Mouse (Mus musculus) heart, embryonic 11.5 days (tissue): ENCODE measurements around the gene Zfp568. TPM values are rescaled to one million over a fixed set of nuclear protein-coding genes. Genes with fewer than 3 reads are reported as not detected.
"Not testable (repeated sequence)": the region's sequence is repeated elsewhere in the genome, so short reads cannot be mapped to it uniquely, and the experiment has no call there.

ENCODE experiments used
- ATAC-seq: fragments of 200-750 bp; cut with Nextera tagmentation; replicated peaks from 2 replicates; pipeline ENCODE4 v1.8.0; 2017; ENCODE audit warnings: moderate library complexity; ENCODE audit not compliant: insufficient number of reproducible peaks, low FRiP score, low TSS enrichment
- H3K27ac ChIP-seq: fragments of 300-500 bp; sonication (generic); 2 replicates; pipeline ENCODE4 v1.5.1; 2014; ENCODE audit warnings: mild to moderate bottlenecking, low read depth, low read length
- H3K27me3 ChIP-seq: fragments of 300-500 bp; sonication (generic); 2 replicates; pipeline ENCODE4 v1.6.1; 2014; ENCODE audit warnings: mild to moderate bottlenecking, low read length, mixed read lengths; ENCODE audit not compliant: control insufficient read depth, insufficient read depth
- H3K36me3 ChIP-seq: fragments of 300-500 bp; sonication (generic); 2 replicates; pipeline ENCODE4 v1.6.1; 2014; ENCODE audit warnings: mild to moderate bottlenecking, low read length, moderate library complexity, mixed read lengths; ENCODE audit not compliant: control insufficient read depth, insufficient read depth
- H3K4me1 ChIP-seq: fragments of 300-500 bp; sonication (generic); 2 replicates; pipeline ENCODE4 v1.6.1; 2014; ENCODE audit warnings: low read length; ENCODE audit not compliant: control insufficient read depth, insufficient read depth
- H3K4me2 ChIP-seq: fragments of 300-500 bp; sonication (generic); 2 replicates; pipeline ENCODE4 v1.6.1; 2014; ENCODE audit warnings: mild to moderate bottlenecking, moderate library complexity
- H3K4me3 ChIP-seq: fragments of 300-500 bp; sonication (generic); 2 replicates; pipeline ENCODE4 v1.5.1; 2014; ENCODE audit warnings: low read depth, low read length
- H3K9ac ChIP-seq: fragments of 300-500 bp; sonication (generic); 2 replicates; pipeline ENCODE4 v1.6.1; 2014; ENCODE audit warnings: mild to moderate bottlenecking, low read depth, low read length, moderate library complexity
- H3K9me3 ChIP-seq: fragments of 300-500 bp; sonication (generic); replicated peaks from 2 replicates; pipeline ENCODE4 v1.6.1; 2016; ENCODE audit warnings: low read length; ENCODE audit not compliant: control insufficient read depth
- WGBS: fragments of 180-500 bp; shearing (Covaris S2); extraction: QIAGEN DNeasy Blood & Tissue Kit; methylation state at CpG from one replicate; pipeline ENCODE4 v1.1.7; 2014; ENCODE audit not compliant: insufficient replicate concordance; 5-methylcytosine and 5-hydroxymethylcytosine counted together
- polyA plus RNA-seq: library from polyadenylated mRNA; unstranded; fragments of >200 nt; fragmentation: Nextera tagmentation; extraction: Ambion mirVana; gene quantifications from 2 replicates; pipeline ENCODE4 v1.2.1, GENCODE M21; 2014

Zfp568 gene
- polyA plus RNA-seq, 1 experiment from 2014 or later = 30.4 TPM

GRCm38 (mm10) chr7:29954731-29955130, 29.0 kb upstream of the Zfp568 start:
- ATAC-seq = no peak
- no peak overlapping the region; the same call in 1 of the 2 replicates for H3K9ac ChIP-seq
- no peak overlapping the region for H3K27ac ChIP-seq
- 0 out of 2 replicates have a peak, but pooled peaks cover 2% of the 10 kb centered on the region for H3K4me1 ChIP-seq
- 23% methylated on average over 4 of the region's 4 CpGs for WGBS
- H3K9me3 ChIP-seq = no peaks in the 10 kb centered on the region
- H3K4me3 ChIP-seq = peak overlapping the region; percentile 66
- peak overlapping the region; percentile 75 for H3K4me2 ChIP-seq
- H3K27me3 ChIP-seq = no peaks in the 10 kb centered on the region
- no peaks in the 10 kb centered on the region; the same call in 1 of the 2 replicates for H3K36me3 ChIP-seq

GRCm38 (mm10) chr7:29956257-29956656, 27.5 kb upstream of the Zfp568 start:
- Histone ChIP-seq H3K36me3 (no peaks in the 10 kb centered on the region), H3K4me3 (peak overlapping the region; percentile 23; the same call in 1 of the 2 replicates), H3K27me3 (no peaks in the 10 kb centered on the region), H3K4me1 (0 out of 2 replicates have a peak, but pooled peaks cover 2% of the 10 kb centered on the region), H3K9ac (no peak overlapping the region), H3K9me3 (no peaks in the 10 kb centered on the region), H3K4me2 (peak overlapping the region; percentile 33), H3K27ac (no peak overlapping the region)
- WGBS = 35% methylated on average over 10 of the region's 10 CpGs
- ATAC-seq = no peak

- H3K4me3 ChIP-seq = no peak overlapping the region
- H3K9me3 ChIP-seq = no peaks in the 10 kb centered on the region; the same call in 1 of the 2 replicates
- WGBS = 75% methylated on average over 11 of the region's 11 CpGs
- no peaks in the 10 kb centered on the region for H3K36me3 ChIP-seq
- H3K4me2 ChIP-seq = no peak overlapping the region
- no peak overlapping the region for H3K27ac ChIP-seq
- ATAC-seq = no peak
- H3K9ac ChIP-seq = no peak overlapping the region
- H3K4me1 ChIP-seq = 0 out of 2 replicates have a peak, but pooled peaks cover 2% of the 10 kb centered on the region
- no peaks in the 10 kb centered on the region for H3K27me3 ChIP-seq
These were observed 25.5 kb upstream of the Zfp568 start for GRCm38 (mm10) chr7:29958125-29958724.

GRCm38 (mm10) chr7:29959004-29959403, 24.8 kb upstream of the Zfp568 start:
- Histone ChIP-seq H3K27me3 (no peaks in the 10 kb centered on the region), H3K4me1 (0 out of 2 replicates have a peak, but pooled peaks cover 2% of the 10 kb centered on the region), H3K36me3 (no peaks in the 10 kb centered on the region), H3K4me3 (no peak overlapping the region), H3K9ac (no peak overlapping the region), H3K9me3 (no peaks in the 10 kb centered on the region; the same call in 1 of the 2 replicates), H3K4me2 (no peak overlapping the region), H3K27ac (no peak overlapping the region)
- no peak for ATAC-seq
- 60% methylated on average over 3 of the region's 3 CpGs for WGBS

GRCm38 (mm10) chr7:29965115-29965810, 18.5 kb upstream of the Zfp568 start:
- not testable (repeated sequence) for H3K9me3 ChIP-seq, H3K36me3 ChIP-seq, H3K4me3 ChIP-seq, H3K27ac ChIP-seq, H3K4me2 ChIP-seq, ATAC-seq, H3K4me1 ChIP-seq, H3K27me3 ChIP-seq, H3K9ac ChIP-seq
- 45% methylated on average over 32 of the region's 39 CpGs for WGBS

- H3K36me3 ChIP-seq = no peaks in the 10 kb centered on the region
- no peaks in the 10 kb centered on the region for H3K4me1 ChIP-seq
- H3K9me3 ChIP-seq = 0 out of 2 replicates have a peak, but pooled peaks cover 3% of the 10 kb centered on the region
- H3K27ac ChIP-seq = no peak overlapping the region
- no peak for ATAC-seq
- H3K9ac ChIP-seq = no peak overlapping the region
- no peaks in the 10 kb centered on the region for H3K27me3 ChIP-seq
- 86% methylated on average over 9 of the region's 9 CpGs for WGBS
- no peak overlapping the region for H3K4me3 ChIP-seq
- H3K4me2 ChIP-seq = no peak overlapping the region
These were observed 13.1 kb upstream of the Zfp568 start for GRCm38 (mm10) chr7:29970686-29971085.

GRCm38 (mm10) chr7:29980761-29981160, 3.0 kb upstream of the Zfp568 start:
- peak overlapping the region; percentile 73 for H3K27ac ChIP-seq
- peak overlapping the region; percentile 17 for H3K4me2 ChIP-seq
- peaks cover 4% of the 10 kb centered on the region; the same call in 1 of the 2 replicates for H3K9me3 ChIP-seq
- H3K4me1 ChIP-seq = peaks cover 21% of the 10 kb centered on the region
- H3K36me3 ChIP-seq = no peaks in the 10 kb centered on the region
- no peaks in the 10 kb centered on the region for H3K27me3 ChIP-seq
- H3K4me3 ChIP-seq = no peak overlapping the region
- no peak overlapping the region for H3K9ac ChIP-seq
- no peak for ATAC-seq
- WGBS = 83% methylated on average over 1 of the region's 1 CpGs

- Histone ChIP-seq H3K27ac (peak overlapping the region; percentile 73), H3K27me3 (no peaks in the 10 kb centered on the region), H3K36me3 (peaks cover 6% of the 10 kb centered on the region; the same call in 1 of the 2 replicates), H3K4me2 (no peak overlapping the region), H3K4me3 (no peak overlapping the region), H3K9ac (no peak overlapping the region), H3K4me1 (peaks cover 25% of the 10 kb centered on the region), H3K9me3 (peaks cover 4% of the 10 kb centered on the region; the same call in 1 of the 2 replicates)
- 36% methylated on average over 5 of the region's 5 CpGs for WGBS
- ATAC-seq = no peak
These were observed 2.3 kb upstream of the Zfp568 start for GRCm38 (mm10) chr7:29981455-29981854.
